Mouse (Mus musculus) intestine, embryonic 14.5 days (tissue): ENCODE results near the gene Gatc. TPM values are rescaled to one million over a fixed set of nuclear protein-coding genes. Genes with fewer than 3 reads are reported as not detected.

Source experiments
- ATAC-seq: fragments of 200-750 bp; cut with Nextera tagmentation; replicated peaks from 2 replicates; pipeline ENCODE4 v1.8.0; 2017; ENCODE audit warnings: low read depth, moderate number of reproducible peaks, moderate TSS enrichment, moderate library complexity; ENCODE audit not compliant: low FRiP score, low TSS enrichment
- DNase-seq: peaks from one replicate; pipeline ENCODE4 v3.0.0-alpha.2; 2018; ENCODE audit warnings: low spot score
- H3K27ac ChIP-seq: fragments of 300-500 bp; sonication (generic); 2 replicates; pipeline ENCODE4 v1.5.1; 2014; ENCODE audit warnings: low read depth, mild to moderate bottlenecking, control low read depth
- H3K27me3 ChIP-seq: fragments of 300-500 bp; sonication (generic); replicated peaks from 2 replicates; pipeline ENCODE4 v1.6.1; 2014; ENCODE audit warnings: low read length, control low read depth; ENCODE audit not compliant: control insufficient read depth, insufficient read depth
- H3K36me3 ChIP-seq: fragments of 300-500 bp; sonication (generic); 2 replicates; pipeline ENCODE4 v1.6.1; 2014; ENCODE audit warnings: low read length, control low read depth; ENCODE audit not compliant: control insufficient read depth, insufficient read depth
- H3K4me1 ChIP-seq: fragments of 300-500 bp; sonication (generic); replicated peaks from 2 replicates; pipeline ENCODE4 v1.6.1; 2014; ENCODE audit warnings: low read length, control low read depth, mixed read lengths; ENCODE audit not compliant: control insufficient read depth, insufficient read depth
- H3K4me2 ChIP-seq: fragments of 300-500 bp; sonication (generic); 2 replicates; pipeline ENCODE4 v1.6.1; 2014; ENCODE audit warnings: low read length
- H3K4me3 ChIP-seq: fragments of 300-500 bp; sonication (generic); 2 replicates; pipeline ENCODE4 v1.5.1; 2014; ENCODE audit warnings: low read depth, low read length, control low read depth, mixed read lengths
- H3K9ac ChIP-seq: fragments of 300-500 bp; sonication (generic); 2 replicates; pipeline ENCODE4 v1.6.1; 2014; ENCODE audit warnings: mild to moderate bottlenecking, low read length
- H3K9me3 ChIP-seq: fragments of 300-500 bp; sonication (generic); 2 replicates; pipeline ENCODE4 v1.6.1; 2016; ENCODE audit warnings: low read length, control low read depth; ENCODE audit not compliant: control insufficient read depth
- WGBS: fragments of 180-500 bp; shearing (Covaris S2); extraction: QIAGEN DNeasy Blood & Tissue Kit; methylation state at CpG from one replicate; pipeline ENCODE4 v1.1.7; 2014; 5-methylcytosine and 5-hydroxymethylcytosine counted together
- polyA plus RNA-seq: library from polyadenylated mRNA; unstranded; fragments of >200 nt; fragmentation: Nextera tagmentation; extraction: Ambion mirVana; gene quantifications from 2 replicates; pipeline ENCODE4 v1.2.1, GENCODE M21; 2014

The Gatc gene
- polyA plus RNA-seq, 1 experiment from 2014 or later = 33.7 TPM

DNA sequence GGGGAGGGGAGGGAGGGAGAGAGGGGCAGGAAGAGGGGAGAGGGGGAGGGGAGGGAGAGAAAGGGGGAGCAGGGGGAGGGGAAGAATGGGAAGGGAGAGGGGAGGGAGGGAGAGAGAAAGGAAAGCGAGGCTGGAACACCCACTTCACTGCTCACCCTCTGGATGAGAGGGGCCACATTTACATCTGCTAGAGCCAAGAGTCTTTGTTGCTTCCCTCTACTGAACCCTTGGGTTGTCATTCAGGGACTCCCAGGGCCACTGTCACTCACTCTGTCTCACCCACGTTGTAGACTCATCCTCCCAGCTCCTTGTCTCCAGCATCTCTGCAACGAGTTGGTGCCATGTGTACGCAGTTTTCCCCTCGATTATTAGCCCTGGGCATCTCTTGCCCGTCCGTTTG is 21.2 kb upstream of the Gatc start:
- no peak for ATAC-seq
- Histone ChIP-seq H3K36me3 (no peaks in the 10 kb centered on the region), H3K9me3 (no peaks in the 10 kb centered on the region), H3K9ac (no peak overlapping the region), H3K27me3 (no peaks in the 10 kb centered on the region), H3K4me2 (no peak overlapping the region), H3K4me3 (no peak overlapping the region), H3K27ac (no peak overlapping the region), H3K4me1 (no peaks in the 10 kb centered on the region; the same call in 1 of the 2 replicates)
- DNase-seq = no peak
- 39% methylated on average over 7 of the region's 7 CpGs for WGBS

- ATAC-seq (peak; percentile 47), DNase-seq (no peak)
- no peak overlapping the region for H3K27ac ChIP-seq
- no peaks in the 10 kb centered on the region for H3K27me3 ChIP-seq
- no peak overlapping the region for H3K9ac ChIP-seq
- no peaks in the 10 kb centered on the region for H3K36me3 ChIP-seq
- no peaks in the 10 kb centered on the region for H3K9me3 ChIP-seq
- 48% methylated on average over 5 of the region's 5 CpGs for WGBS
- no peak overlapping the region for H3K4me3 ChIP-seq
- H3K4me2 ChIP-seq = no peak overlapping the region
- no peaks in the 10 kb centered on the region; the same call in 1 of the 2 replicates for H3K4me1 ChIP-seq
Measured at GRCm38 (mm10) chr5:115359851-115360372, 18.9 kb upstream of the Gatc start.

GRCm38 (mm10) chr5:115359438-115359837 is 18.5 kb upstream of the Gatc start:
- no peaks in the 10 kb centered on the region for H3K27me3 ChIP-seq
- H3K4me1 ChIP-seq = no peaks in the 10 kb centered on the region; the same call in 1 of the 2 replicates
- H3K9ac ChIP-seq = no peak overlapping the region
- no peak overlapping the region for H3K4me2 ChIP-seq
- no peak overlapping the region for H3K27ac ChIP-seq
- no peaks in the 10 kb centered on the region for H3K9me3 ChIP-seq
- WGBS = 83% methylated on average over 8 of the region's 8 CpGs
- DNase-seq (no peak), ATAC-seq (no peak)
- H3K36me3 ChIP-seq = no peaks in the 10 kb centered on the region
- no peak overlapping the region for H3K4me3 ChIP-seq

DNA sequence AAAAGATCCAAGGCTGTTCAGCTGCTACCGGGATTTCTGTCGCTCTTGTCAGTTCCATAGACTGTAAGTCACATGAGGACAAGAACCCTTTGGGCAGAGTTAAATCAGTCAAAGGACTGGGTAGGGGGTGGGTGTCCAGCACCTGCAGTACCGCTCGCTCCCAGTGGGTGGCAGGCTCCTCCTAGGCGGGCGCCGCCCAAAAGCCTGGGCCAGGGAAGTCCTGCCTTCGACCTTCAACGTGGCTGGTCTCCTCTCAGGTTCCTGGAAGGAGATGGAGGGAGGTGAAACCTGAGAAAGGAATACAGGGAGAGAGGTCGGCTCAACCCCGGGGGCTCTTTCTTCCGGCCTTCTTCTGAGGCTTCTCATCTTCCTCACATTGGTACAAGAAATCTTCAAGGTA is 17.9 kb upstream of the Gatc start:
- 5% methylated on average over 12 of the region's 12 CpGs for WGBS
- H3K27me3 ChIP-seq = no peaks in the 10 kb centered on the region
- ATAC-seq = peak; percentile 54
- peak; percentile 97 for DNase-seq
- no peaks in the 10 kb centered on the region; the same call in 1 of the 2 replicates for H3K4me1 ChIP-seq
- H3K4me3 ChIP-seq = no peak overlapping the region
- H3K27ac ChIP-seq = no peak overlapping the region
- H3K36me3 ChIP-seq = no peaks in the 10 kb centered on the region
- H3K9ac ChIP-seq = no peak overlapping the region
- no peaks in the 10 kb centered on the region for H3K9me3 ChIP-seq
- no peak overlapping the region for H3K4me2 ChIP-seq

- DNase-seq (no peak), ATAC-seq (no peak)
- no peak overlapping the region for H3K27ac ChIP-seq
- H3K36me3 ChIP-seq = no peaks in the 10 kb centered on the region
- no peaks in the 10 kb centered on the region for H3K27me3 ChIP-seq
- no peaks in the 10 kb centered on the region for H3K9me3 ChIP-seq
- no peaks in the 10 kb centered on the region for H3K4me1 ChIP-seq
- 29% methylated on average over 13 of the region's 13 CpGs for WGBS
- no peak overlapping the region for H3K4me3 ChIP-seq
- H3K9ac ChIP-seq = no peak overlapping the region
- no peak overlapping the region for H3K4me2 ChIP-seq
Measured at GRCm38 (mm10) chr5:115355070-115355469, 14.1 kb upstream of the Gatc start.

- peaks cover 4% of the 10 kb centered on the region; the same call in 1 of the 2 replicates for H3K36me3 ChIP-seq
- whole genome bisulfite sequencing = 83% methylated on average over 5 of the region's 5 CpGs
- no peaks in the 10 kb centered on the region for H3K9me3 ChIP-seq
- no peak overlapping the region for H3K9ac ChIP-seq
- no peaks in the 10 kb centered on the region for H3K27me3 ChIP-seq
- H3K27ac ChIP-seq = no peak overlapping the region
- H3K4me2 ChIP-seq = no peak overlapping the region
- ATAC-seq (no peak), DNase-seq (no peak)
- H3K4me3 ChIP-seq = no peak overlapping the region
- peaks cover 13% of the 10 kb centered on the region for H3K4me1 ChIP-seq
Measured at GRCm38 (mm10) chr5:115351348-115351747, 10.4 kb upstream of the Gatc start.

- WGBS = under 1% methylated on average over 18 of the region's 18 CpGs
- no peak for DNase-seq
- peak overlapping the region; percentile 64 for H3K27ac ChIP-seq
- peak overlapping the region; percentile 49 for H3K9ac ChIP-seq
- peak overlapping the region; percentile 94 for H3K4me3 ChIP-seq
- H3K9me3 ChIP-seq = no peaks in the 10 kb centered on the region
- no peaks in the 10 kb centered on the region for H3K27me3 ChIP-seq
- ATAC-seq = peak; percentile 10; the same call in 1 of the 2 replicates
- H3K4me2 ChIP-seq = peak overlapping the region; percentile 83
- peaks cover 13% of the 10 kb centered on the region for H3K4me1 ChIP-seq
- peaks cover 25% of the 10 kb centered on the region for H3K36me3 ChIP-seq
Measured at GRCm38 (mm10) chr5:115349225-115349555, 8.2 kb upstream of the Gatc start.

DNA sequence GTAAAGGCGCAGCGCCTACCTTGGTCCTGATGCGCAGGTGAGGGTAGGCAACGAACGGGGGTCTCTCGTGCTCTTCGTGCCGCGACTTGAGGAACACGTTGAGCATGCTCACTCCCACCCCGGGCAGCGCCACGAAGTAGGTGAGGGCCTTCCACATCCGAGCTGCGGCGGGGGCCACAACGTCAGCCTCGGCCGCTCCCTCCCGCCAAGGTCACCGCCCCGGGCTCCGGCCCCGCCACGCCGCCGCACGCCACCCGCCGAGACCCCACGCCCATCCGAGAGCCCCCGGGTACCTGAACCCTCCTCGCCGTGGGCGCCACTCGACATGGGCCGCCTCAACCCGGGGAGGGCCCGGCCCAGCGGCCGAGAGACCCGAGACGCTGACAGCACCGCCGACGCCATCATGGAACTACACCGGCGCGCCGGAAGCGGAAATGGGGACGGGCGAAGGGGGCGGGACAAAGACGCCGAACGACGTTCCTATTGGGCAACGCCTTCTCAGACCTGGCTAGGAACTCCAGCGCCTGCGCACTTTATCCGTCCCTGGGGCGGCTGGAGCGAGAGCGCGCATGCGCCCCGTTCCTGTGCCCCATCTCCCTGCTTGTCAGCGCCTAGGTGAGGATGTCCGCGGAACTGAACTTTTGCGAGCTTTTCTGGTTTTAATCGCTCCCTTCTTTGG is 7.7 kb upstream of the Gatc start, which contains the start of gene Cox6a1:
Gene Cox6a1, minus strand, starts transcription at position 436 of the 679 bp plus-strand sequence.
- Histone ChIP-seq H3K4me3 (peak within 1 kb of the TSS; percentile 94), H3K4me1 (peaks cover 13% of the 10 kb centered on the region), H3K9ac (peak within 1 kb of the TSS; percentile 64), H3K27me3 (no peaks in the 10 kb centered on the region), H3K4me2 (peak within 1 kb of the TSS; percentile 95), H3K9me3 (no peaks in the 10 kb centered on the region), H3K36me3 (peaks cover 30% of the 10 kb centered on the region), H3K27ac (peak within 1 kb of the TSS; percentile 64)
- under 1% methylated on average over 70 of the region's 74 CpGs for WGBS
- DNase-seq (peak; percentile 99), ATAC-seq (peak; percentile 92)

DNA sequence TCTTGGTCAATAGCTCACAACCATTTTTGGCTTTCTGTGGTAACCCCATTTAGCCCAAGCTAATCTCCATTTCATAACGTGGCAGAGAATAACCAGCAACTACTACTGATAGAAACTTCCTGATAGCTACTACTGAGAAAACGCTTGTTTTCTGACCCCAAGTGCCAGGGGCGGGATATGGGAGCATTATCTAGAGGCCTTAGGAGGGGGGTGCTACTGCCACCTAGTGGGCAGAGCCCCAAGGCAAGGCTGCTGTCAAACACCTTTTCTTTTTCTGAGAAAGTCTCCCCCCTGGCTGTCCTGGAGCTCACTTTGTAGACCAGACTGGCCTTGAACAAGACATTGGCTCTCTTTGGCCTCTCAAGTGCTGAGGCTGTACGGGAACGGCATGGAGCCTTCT is 6.6 kb upstream of the Gatc start:
- H3K36me3 ChIP-seq = peaks cover 41% of the 10 kb centered on the region
- H3K4me1 ChIP-seq = peaks cover 13% of the 10 kb centered on the region
- no peaks in the 10 kb centered on the region for H3K9me3 ChIP-seq
- peak overlapping the region; percentile 94 for H3K4me3 ChIP-seq
- H3K4me2 ChIP-seq = peak overlapping the region; percentile 95
- 2% methylated on average over 5 of the region's 5 CpGs for WGBS
- H3K27me3 ChIP-seq = no peaks in the 10 kb centered on the region
- H3K9ac ChIP-seq = peak overlapping the region; percentile 64; the same call in 1 of the 2 replicates
- no peak for ATAC-seq
- no peak overlapping the region for H3K27ac ChIP-seq
- DNase-seq = peak; percentile 89
